Mouse (Mus musculus): ENCODE measurements around the gene Tmprss11c. TPM values are rescaled to one million over a fixed set of nuclear protein-coding genes. Genes with fewer than 3 reads are reported as not detected.

Tmprss11c gene
- polyA plus RNA-seq, 1 experiment from 2014 or later, result not detected

- no peak overlapping the region for H3K9ac ChIP-seq (ENCODE audit: low read depth, low read length)
- no peaks in the 10 kb centered on the region for H3K4me1 ChIP-seq (replicated peaks; ENCODE audit: control insufficient read depth, insufficient read depth, low read length)
- no peak for TF ChIP-seq CTCF (IDR thresholded peaks at IDR 0.05; ENCODE audit: low read depth)
- no peak overlapping the region for H3K4me3 ChIP-seq (ENCODE audit: low read depth, low read length)
- no peak overlapping the region for H3K27ac ChIP-seq (ENCODE audit: low read depth, low read length)
- no peaks in the 10 kb centered on the region for H3K27me3 ChIP-seq (replicated peaks; ENCODE audit: control insufficient read depth, insufficient read depth, low read length)
- no peak for ATAC-seq
- H3K9me3 ChIP-seq (ENCODE audit: control insufficient read depth), result no peaks in the 10 kb centered on the region
- WGBS, result 75% methylated on average over 3 of the region's 3 CpGs
- H3K36me3 ChIP-seq (ENCODE audit: control insufficient read depth, insufficient read depth), result no peaks in the 10 kb centered on the region
- H3K4me2 ChIP-seq (replicated peaks; ENCODE audit: low read depth), result no peak overlapping the region
Measured at GRCm38 (mm10) chr5:86244275-86244674, 44.8 kb downstream of the Tmprss11c start.

GRCm38 (mm10) chr5:86227156-86227853, 61.8 kb downstream of the Tmprss11c start:
- 69% methylated on average over 5 of the region's 5 CpGs for WGBS
- Histone ChIP-seq H3K9ac (ENCODE audit: low read depth, low read length) (no peak overlapping the region), H3K36me3 (ENCODE audit: control insufficient read depth, insufficient read depth) (no peaks in the 10 kb centered on the region), H3K4me2 (replicated peaks; ENCODE audit: low read depth) (no peak overlapping the region), H3K4me1 (replicated peaks; ENCODE audit: control insufficient read depth, insufficient read depth, low read length) (no peaks in the 10 kb centered on the region), H3K27ac (ENCODE audit: low read depth, low read length) (no peak overlapping the region), H3K9me3 (ENCODE audit: control insufficient read depth) (no peaks in the 10 kb centered on the region), H3K4me3 (ENCODE audit: low read depth, low read length) (no peak overlapping the region), H3K27me3 (replicated peaks; ENCODE audit: control insufficient read depth, insufficient read depth, low read length) (no peaks in the 10 kb centered on the region)
- no peak for ATAC-seq
- no peak for TF ChIP-seq CTCF (IDR thresholded peaks at IDR 0.05; ENCODE audit: low read depth)

GRCm38 (mm10) chr5:86197801-86198200, 91.3 kb downstream of the Tmprss11c start, which contains the start of gene Gnrhr:
Gnrhr (minus strand) TSS chr5:86197901.
- H3K27ac ChIP-seq (ENCODE audit: low read depth, low read length), result no peak within 1 kb of the TSS
- no peak within 1 kb of the TSS for H3K4me3 ChIP-seq (ENCODE audit: low read depth, low read length)
- no peak within 1 kb of the TSS for H3K9ac ChIP-seq (ENCODE audit: low read depth, low read length)
- no peak for ATAC-seq
- WGBS, result 91% methylated on average over 10 of the region's 10 CpGs
- H3K9me3 ChIP-seq (ENCODE audit: control insufficient read depth), result no peaks in the 10 kb centered on the region
- H3K27me3 ChIP-seq (replicated peaks; ENCODE audit: control insufficient read depth, insufficient read depth, low read length), result no peaks in the 10 kb centered on the region
- H3K4me2 ChIP-seq (replicated peaks; ENCODE audit: low read depth), result no peak within 1 kb of the TSS
- TF ChIP-seq CTCF (IDR thresholded peaks at IDR 0.05; ENCODE audit: low read depth), result no peak
- no peaks in the 10 kb centered on the region for H3K4me1 ChIP-seq (replicated peaks; ENCODE audit: control insufficient read depth, insufficient read depth, low read length)
- no peaks in the 10 kb centered on the region for H3K36me3 ChIP-seq (ENCODE audit: control insufficient read depth, insufficient read depth)

- 13% methylated on average over 4 of the region's 4 CpGs for WGBS
Measured at GRCm38 (mm10) chr5:86191356-86191755, 97.8 kb downstream of the Tmprss11c start.

GRCm38 (mm10) chr5:86190770-86191169, 98.3 kb downstream of the Tmprss11c start:
- Histone ChIP-seq H3K9me3 (ENCODE audit: control insufficient read depth) (no peaks in the 10 kb centered on the region), H3K36me3 (ENCODE audit: control insufficient read depth, insufficient read depth) (no peaks in the 10 kb centered on the region), H3K27ac (ENCODE audit: low read depth, low read length) (no peak overlapping the region), H3K4me1 (replicated peaks; ENCODE audit: control insufficient read depth, insufficient read depth, low read length) (no peaks in the 10 kb centered on the region), H3K4me3 (ENCODE audit: low read depth, low read length) (no peak overlapping the region), H3K9ac (ENCODE audit: low read depth, low read length) (no peak overlapping the region), H3K4me2 (replicated peaks; ENCODE audit: low read depth) (no peak overlapping the region), H3K27me3 (replicated peaks; ENCODE audit: control insufficient read depth, insufficient read depth, low read length) (no peaks in the 10 kb centered on the region)
- peak; percentile 73 for TF ChIP-seq CTCF (IDR thresholded peaks at IDR 0.05; ENCODE audit: low read depth)
- 27% methylated on average over 5 of the region's 5 CpGs for WGBS
- no peak for ATAC-seq

More at GRCm38 (mm10) chr5:86191356-86191755, 97.8 kb downstream of the Tmprss11c start:
- no peaks in the 10 kb centered on the region for H3K4me1 ChIP-seq (replicated peaks; ENCODE audit: control insufficient read depth, insufficient read depth, low read length)
- H3K27me3 ChIP-seq (replicated peaks; ENCODE audit: control insufficient read depth, insufficient read depth, low read length), result no peaks in the 10 kb centered on the region
- H3K36me3 ChIP-seq (ENCODE audit: control insufficient read depth, insufficient read depth), result no peaks in the 10 kb centered on the region
- H3K4me2 ChIP-seq (replicated peaks; ENCODE audit: low read depth), result no peak overlapping the region
- ATAC-seq, result no peak
- TF ChIP-seq CTCF (IDR thresholded peaks at IDR 0.05; ENCODE audit: low read depth), result peak; percentile 80
- no peaks in the 10 kb centered on the region for H3K9me3 ChIP-seq (ENCODE audit: control insufficient read depth)
- H3K4me3 ChIP-seq (ENCODE audit: low read depth, low read length), result no peak overlapping the region
- H3K9ac ChIP-seq (ENCODE audit: low read depth, low read length), result no peak overlapping the region
- H3K27ac ChIP-seq (ENCODE audit: low read depth, low read length), result no peak overlapping the region

- no peak for ATAC-seq
Measured at GRCm38 (mm10) chr5:86190290-86190689, 98.8 kb downstream of the Tmprss11c start.

More at GRCm38 (mm10) chr5:86190290-86190689, 98.8 kb downstream of the Tmprss11c start:
- H3K36me3 ChIP-seq (ENCODE audit: control insufficient read depth, insufficient read depth), result no peaks in the 10 kb centered on the region
- H3K4me3 ChIP-seq (ENCODE audit: low read depth, low read length), result no peak overlapping the region
- no peaks in the 10 kb centered on the region for H3K27me3 ChIP-seq (replicated peaks; ENCODE audit: control insufficient read depth, insufficient read depth, low read length)
- H3K4me2 ChIP-seq (replicated peaks; ENCODE audit: low read depth), result no peak overlapping the region
- no peak overlapping the region for H3K27ac ChIP-seq (ENCODE audit: low read depth, low read length)
- TF ChIP-seq CTCF (IDR thresholded peaks at IDR 0.05; ENCODE audit: low read depth), result no peak
- H3K9ac ChIP-seq (ENCODE audit: low read depth, low read length), result no peak overlapping the region
- 61% methylated on average over 15 of the region's 15 CpGs for WGBS
- H3K9me3 ChIP-seq (ENCODE audit: control insufficient read depth), result no peaks in the 10 kb centered on the region
- H3K4me1 ChIP-seq (replicated peaks; ENCODE audit: control insufficient read depth, insufficient read depth, low read length), result no peaks in the 10 kb centered on the region

Measured in intestine, postnatal 0 days (tissue).